Mouse (Mus musculus): ENCODE data around the gene Gm6871. TPM values are rescaled to one million over a fixed set of nuclear protein-coding genes. Genes with fewer than 3 reads are reported as not detected.

Gm6871 gene
- total RNA-seq, 2 experiments from 2014 or later, result not detected

Other genes with a start within 250 kb of the Gm6871 start
- gene AI987944, start 180.3 kb downstream of the Gm6871 start, total RNA-seq (2021), result 10 to 100 TPM; 11.8 to 12.1 TPM
- under 1 TPM; 0.35 to 0.59 TPM for gene Vmn2r57, start 125.0 kb downstream of the Gm6871 start, total RNA-seq (2021)
- under 1 TPM; 0.15 to 0.45 TPM for gene Gm20449, start 74.2 kb downstream of the Gm6871 start, total RNA-seq (2021)
- gene AW146154, start 73.8 kb downstream of the Gm6871 start, total RNA-seq (2021), result 10 to 100 TPM in 1 of 2 experiments, 1 to 10 TPM in 1; 8.9 to 11.0 TPM
- gene 2610021A01Rik, start 25.6 kb upstream of the Gm6871 start, total RNA-seq (2021), result 10 to 100 TPM; 33.2 to 35.5 TPM
- 10 to 100 TPM; 33.6 to 35.1 TPM for gene Zfp788, start 59.5 kb upstream of the Gm6871 start, total RNA-seq (2021)